Mouse (Mus musculus): ENCODE measurements around the gene Asb17.
"Not testable (repeated sequence)": the region's sequence is repeated elsewhere in the genome, so short reads cannot be mapped to it uniquely, and the experiment has no call there.

Asb17 gene

DNA sequence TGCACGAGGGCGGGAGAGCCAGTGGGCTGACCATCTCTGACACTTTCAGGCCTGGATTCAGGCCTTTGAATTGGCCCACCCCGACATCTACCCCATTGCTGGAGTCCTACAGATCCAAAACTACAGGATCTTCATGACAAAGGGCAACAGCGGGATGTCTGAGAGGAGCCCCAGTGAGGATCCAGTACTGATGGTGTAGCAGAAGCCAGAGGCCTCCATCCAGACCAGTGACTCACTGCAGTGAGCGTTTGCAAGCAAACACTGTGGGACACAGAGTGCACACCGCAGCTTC, 11.4 kb upstream of the Asb17 start:
- DNase-seq: no peak

DNA sequence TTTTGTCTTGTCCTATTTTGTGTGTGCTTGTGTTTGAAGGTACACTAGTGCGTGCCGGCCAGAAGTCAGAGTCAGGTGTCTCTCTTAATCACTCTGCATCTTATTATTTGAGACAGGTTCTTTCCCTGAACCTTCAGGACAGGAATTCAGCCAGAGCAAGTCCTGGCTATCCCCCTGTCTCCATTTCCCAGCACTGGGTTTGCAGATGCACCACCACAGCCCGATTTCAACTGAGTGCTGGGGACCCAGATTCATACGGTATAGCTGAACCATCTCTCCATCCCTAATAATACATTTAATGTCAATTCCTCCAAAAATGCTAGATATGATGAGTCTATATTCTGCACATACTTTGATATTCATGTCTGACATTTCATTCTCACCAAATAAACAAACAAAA, 9.9 kb upstream of the Asb17 start:
- DNase-seq: no peak

DNA sequence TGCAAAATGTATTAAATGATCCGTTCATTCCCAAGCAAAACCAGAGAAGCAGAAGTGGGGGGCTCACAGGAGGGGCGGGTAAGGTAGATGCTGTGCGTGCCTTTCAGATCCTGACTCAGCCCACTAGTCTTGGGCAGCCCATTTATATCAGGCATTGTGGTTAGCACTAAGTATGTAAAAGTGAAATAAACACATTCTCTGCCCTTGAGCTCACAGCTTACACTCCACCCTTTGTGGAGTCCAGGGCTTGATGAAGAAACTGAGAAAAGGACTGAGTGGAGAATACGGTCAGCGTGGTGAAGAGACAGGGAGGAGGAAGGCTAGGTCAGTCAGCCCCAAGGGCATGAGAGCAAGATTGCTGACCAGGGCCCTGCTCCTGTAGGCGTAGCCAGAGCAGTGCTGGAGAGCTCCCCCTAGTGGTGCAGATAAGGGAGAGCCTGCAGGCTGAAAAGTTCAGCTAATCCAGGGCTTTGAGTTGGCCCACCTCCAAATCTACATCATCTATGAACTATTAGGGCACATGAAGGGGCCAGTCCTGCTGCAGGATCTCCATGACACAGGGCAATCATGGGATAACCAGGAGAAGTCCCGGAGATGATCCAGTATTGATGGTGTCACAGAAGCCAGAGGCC, 8.4 kb upstream of the Asb17 start:
- DNase-seq: peak; percentile 69 to 71

DNA sequence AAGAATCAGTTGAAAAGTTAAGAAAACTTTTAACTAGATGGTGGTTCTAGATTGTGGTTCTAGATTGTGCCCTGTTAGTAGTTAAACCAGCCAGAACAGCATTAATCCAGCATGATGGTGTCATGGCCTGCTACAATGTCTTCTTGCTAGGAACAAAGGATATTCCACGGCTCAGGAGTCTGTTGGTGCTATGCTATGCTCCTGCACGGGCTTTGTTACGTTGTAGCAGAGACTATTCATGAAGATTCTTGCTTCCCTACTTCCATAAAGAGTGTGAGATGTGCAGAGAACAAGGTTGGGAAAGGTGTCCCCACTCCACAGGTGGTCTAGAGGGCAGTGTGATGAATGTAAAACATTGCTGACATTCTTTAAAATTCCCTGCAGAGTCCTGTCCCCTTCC, 7.7 kb upstream of the Asb17 start:
- no peak for DNase-seq

DNA sequence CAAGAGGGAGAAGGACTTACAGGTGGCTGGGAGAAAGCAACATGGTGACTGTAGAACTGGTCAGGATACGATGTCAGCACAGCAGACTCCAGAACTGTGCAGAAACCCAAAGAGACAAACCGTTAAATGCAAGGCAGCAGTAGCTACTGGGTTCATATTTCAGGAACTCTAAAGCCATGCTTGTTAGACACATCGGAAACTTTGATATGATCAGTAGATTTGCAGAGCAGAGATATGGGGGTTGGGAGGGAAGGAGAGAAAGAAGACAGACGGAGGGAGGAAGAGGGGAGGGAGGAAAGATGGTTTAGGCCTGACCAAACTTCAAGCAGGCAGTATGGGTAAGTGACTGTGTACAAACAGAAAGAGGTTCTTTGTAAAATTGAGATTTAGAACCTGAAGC, 6.4 kb upstream of the Asb17 start:
- DNase-seq: no peak

DNA sequence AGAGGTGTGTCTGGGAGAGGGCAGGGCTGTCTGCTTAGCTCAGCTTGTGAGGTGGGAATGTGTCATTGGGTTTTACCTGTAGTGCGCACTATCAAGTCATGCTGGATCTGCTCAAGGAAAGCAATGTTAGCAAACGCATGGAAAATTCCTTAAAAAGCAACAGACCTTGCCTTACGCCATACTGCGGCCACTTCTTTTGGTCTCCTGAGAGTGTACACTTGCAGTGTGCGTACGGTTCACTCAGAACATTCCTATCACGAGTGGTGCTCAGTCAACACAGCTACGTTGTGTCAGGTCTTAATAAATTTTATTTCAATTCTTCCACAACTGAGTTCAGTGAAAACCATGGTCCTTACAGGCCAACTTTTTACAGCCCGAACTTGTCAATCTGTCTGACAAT, 748 bp downstream of the Asb17 start:
- no peak for DNase-seq

DNA sequence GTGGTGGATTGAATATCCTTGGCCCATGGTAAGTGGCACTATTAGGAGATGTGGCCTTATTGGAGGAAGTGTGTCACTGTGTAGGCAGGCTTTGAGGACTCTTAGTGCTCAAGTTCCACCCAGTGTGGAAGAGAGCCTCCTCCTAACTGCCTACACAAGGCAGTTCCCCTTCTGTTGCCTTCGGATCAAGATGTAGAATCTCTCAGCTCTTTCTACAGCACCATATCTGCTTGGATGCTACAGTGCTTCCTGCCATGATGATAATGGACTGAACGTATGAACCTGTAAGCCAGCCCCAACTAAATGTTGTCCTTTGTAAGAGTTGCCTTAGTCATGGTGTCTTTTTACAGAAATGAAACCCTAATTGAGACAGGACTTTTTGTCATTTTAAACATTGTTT, 1.5 kb downstream of the Asb17 start:
- DNase-seq: no peak

DNA sequence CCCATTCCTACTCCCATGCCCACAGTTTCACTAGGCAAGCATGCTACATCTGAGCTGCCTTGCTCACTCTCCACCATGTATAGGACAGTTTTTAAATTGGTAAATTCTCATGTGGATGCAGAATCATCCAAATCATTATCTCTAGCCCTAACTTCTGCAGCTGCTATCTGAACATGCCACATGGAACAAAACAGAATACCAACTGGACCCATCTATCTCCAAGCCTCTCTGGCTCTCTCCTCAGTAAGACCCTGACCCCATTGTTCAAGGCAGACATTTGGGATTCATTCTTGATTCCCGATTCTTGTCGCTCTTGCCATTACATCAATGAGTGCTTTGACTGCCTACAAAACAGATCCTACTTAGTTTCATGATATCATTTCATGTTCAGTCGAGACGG, 2.1 kb downstream of the Asb17 start:
- DNase-seq: no peak

DNA sequence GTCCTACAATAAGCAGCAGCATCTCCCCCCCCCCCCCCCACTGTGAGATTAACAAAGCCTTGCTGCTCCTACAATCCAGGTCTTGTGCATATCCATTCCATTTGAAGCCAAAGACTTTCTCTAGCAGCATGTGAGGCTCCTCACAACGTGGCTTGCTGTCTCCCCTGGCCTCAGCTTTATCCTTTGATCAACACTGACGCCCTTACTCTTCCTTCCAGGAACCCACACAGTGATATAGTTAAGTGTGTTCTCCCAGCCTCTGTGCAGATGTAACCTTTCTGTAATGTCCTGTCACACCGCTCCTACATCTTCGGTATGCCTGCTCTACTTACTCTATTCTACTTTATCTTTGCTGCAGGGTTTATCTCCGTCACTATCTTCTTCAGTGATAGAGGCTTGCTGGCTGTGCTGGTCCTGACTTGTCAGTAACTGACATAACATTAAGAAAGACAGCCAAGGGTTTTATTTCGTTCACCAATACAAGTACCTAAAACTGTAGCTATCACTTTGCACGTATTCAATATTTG, 3.3 kb downstream of the Asb17 start:
- no peak for DNase-seq

DNA sequence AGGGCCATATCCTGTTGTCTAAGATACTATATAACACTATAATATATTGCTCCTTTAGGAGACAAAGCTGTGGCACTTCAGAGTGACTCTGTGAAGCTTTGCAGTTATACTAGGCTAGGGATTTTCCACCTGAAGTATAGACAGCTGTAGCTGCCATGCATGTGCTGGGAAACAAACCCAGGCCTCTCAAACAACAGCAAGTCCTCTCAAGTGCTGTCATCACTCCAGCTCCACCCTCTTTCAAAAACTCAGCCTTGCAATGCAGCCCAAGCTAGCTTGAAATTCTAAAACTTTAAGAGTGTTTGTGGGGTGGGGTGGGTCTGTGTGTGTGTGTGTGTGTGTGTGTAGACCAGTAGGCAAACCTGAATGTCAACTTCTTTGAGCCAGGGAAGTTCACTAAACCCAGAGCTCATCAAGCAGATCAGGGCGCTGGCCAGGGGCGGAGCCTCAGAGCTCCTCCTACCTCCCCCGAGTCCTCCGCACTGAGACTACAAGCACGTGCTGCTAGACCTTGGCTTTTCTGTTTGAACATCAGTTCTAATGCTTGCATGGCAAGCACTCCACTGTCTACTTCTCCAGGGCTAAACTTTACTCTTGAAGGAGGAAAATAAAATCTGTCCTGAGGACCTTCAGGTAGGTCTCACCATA, 5.5 kb downstream of the Asb17 start:
- peak; percentile 15 to 19 for DNase-seq

DNA sequence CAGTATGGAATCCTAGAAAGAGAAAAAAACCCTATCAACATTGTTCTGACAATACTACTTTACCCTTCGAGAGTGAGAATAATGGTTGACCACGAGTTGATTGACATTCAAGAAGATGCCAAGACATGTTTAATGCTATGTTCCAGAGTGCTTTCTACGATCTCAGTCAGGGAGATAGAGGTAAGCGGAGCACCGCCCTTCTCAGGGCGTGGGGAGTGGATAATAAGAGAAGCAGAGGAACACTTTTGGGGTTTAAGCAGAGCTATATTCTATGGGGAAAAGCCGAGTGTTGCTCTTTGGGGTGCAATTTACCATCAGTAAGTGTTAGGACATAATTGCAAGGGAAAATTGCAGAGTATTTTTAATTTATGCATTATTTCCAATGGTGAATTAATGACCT, 6.8 kb downstream of the Asb17 start:
- no peak for DNase-seq

DNA sequence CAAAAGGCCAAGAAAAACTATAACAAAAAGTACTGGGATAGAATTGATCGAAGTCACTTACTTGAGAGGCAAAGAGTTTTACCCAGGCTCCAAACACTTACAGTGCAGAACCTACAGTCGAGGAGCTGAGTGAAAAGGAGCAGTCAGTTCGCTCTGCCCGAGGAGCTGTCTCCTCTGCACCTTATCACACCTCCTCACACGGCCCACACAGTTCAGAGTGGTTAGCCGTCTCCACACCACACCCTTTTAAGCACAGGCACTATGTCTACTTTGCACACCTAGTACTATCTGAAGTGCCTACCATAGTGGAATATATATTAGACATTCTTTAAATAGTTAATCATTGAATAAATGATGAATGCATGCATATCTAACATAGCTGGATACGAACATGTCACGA, 8.3 kb downstream of the Asb17 start:
- no peak for DNase-seq

DNA sequence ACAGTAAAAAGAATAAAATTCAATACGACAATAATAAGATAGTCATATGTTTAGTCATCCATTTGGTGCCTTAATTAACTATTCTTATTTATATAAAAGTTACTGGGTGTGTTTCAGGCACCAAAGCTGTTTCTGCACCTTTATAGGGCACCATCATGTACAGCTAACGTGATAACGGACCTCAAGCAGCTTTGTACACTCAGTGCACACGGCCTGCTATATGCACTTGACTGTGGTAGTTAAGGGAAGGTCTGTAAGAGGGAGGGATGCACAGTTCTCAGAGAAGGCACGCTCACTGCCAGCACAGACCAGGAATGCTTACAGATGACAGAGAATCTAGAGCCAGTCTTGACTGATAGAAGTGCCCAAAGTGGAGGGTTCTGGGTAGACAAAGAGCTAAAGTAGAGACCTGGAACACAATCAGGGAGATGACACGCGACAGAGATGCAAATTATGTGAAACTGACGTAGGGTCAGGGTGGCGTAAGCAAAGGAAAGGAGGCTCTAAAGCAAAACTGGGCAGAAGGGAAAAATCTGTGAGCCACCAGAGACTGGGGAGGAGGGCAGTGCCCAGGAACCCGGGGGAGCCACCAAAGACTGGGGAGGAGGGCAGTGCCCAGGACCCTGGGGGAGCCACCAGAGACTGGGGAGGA, 14.5 kb downstream of the Asb17 start:
- no peak for DNase-seq

DNA sequence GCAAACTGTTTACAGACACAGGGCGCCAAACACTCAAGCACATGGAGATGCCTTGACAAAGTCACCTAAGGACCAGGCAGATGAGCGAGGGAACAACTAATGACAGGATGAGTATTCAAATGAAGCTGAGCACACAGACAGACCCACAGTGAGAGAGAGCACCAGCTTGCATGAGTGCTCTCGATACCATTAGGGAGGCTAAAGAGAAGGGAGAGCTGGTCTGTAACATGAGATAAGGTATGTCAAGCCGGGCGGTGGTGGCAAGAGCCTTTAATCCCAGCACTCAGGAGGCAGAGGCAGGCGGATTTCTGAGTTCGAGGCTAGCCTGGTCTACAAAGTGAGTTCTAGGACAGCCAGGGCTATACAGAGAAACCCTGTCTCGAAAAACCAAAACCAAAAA, 16.4 kb downstream of the Asb17 start:
- DNase-seq: not testable (repeated sequence)

DNA sequence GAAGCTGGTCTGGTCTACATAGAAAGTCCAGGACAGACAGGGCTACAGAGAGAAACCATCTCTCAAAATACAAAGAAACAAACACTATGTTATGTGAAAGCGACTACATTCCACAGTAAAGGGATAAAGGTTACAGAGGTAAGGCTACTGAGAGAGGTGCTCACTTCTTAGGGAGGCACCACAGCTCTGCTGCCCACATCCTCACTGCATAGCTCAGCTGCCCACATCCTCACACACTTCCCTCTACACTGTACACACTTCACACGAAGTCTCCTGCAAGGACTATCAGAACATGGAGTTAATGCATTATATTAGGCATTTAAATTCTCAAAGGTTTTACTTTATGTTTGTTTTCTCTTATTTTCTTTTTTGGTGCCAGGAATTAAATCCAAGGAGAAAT, 19.8 kb downstream of the Asb17 start:
- no peak for DNase-seq

DNA sequence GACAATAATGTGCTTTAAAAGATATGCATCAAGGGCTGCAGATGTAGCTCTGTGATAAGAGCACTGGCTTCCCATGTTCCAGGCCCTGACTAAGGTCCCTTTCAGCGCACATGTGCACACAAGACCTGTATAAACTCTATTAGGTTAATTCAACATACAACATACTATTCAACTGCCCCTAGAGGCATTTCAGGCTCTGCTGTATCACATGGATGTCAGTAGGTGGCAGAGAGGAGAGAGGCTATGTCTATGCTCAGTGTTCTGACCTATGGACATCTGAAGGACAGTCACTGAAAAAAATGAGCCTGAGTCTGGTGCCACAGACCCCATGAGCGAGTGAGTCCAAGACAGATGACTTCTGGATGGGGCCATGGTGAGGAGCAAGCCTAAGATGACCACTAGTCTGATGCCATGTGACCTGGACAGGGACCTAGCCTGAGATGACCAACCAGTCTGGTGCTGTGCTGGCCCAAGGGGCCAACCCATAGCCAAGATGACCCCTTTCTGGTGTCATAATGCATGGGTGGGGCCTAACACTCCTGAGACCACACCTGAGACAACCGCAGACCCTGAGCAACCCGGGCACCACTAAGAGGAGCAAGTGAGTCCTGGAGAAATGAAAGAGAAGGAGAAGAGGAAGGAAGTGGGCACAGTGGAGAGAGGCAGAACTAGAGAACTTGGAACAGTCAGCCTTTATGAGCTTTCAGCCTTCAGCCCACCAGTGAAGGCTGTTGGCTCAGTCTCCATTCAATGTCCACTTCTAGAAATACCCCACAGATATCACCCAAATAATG, 20.8 kb downstream of the Asb17 start:
- DNase-seq: no peak

DNA sequence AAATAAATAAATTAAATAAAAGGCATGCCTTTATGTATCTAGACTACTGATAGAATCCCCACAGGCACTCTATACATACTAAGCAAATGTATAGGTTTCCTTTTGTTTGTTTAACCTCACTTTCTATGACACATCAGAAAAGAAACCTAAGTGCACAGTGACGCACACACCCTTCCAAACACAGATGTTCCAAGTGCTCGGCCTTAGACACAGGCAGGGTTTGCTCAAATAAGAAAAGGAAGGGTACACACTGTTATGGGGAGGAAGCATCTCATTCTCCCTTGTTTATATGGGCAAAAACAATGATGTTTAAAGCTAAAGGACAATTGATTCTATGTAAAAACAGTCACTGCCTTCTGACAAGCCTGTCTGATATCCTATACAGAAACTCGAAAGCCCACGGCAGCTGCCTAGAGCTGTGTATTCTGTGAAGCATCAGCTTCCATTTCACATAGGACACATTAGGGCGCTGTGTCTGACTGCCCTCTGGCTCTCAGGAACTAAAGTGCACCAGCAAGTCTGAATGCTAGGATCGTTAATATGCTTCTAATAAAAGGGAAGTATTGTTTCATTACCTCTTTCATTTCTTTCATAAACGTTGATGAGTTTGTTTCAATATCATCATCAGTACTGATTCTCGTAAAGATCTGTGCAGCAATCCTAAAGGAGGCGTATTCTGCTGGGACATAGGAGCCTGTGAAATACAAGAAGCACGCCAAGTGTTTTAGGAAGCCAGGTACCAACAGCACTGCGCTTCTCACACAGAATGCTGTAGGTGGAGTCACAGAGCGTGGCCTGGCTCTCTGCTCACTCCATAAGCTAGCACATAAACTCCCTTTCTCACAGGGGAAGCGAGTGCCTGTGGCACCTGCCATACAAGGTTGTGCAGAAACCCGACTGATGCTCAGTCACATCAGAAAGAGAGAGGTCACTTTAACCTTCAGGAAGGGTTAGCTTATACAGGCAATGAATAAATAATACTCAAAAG, 23.4 kb downstream of the Asb17 start:
- DNase-seq: no peak

DNA sequence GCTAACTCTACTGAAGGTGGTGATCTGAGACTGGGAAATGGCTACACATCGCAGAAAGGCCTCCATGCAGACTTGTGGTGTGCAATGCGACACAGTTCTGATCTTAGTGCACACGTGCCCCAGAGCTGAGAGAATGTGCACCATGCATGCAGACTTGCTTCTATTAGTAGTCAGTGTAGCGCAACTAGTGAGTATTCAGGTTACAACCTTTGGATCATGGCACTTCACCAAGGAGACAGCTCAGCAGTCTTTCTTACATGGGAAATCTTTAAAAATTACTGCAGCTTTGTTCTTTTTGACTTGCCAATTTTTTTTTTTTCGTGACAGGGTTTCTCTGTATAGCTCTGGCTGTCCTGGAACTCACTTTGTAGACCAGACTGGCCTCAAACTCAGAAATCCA, 27.4 kb downstream of the Asb17 start:
- no peak for DNase-seq

DNA sequence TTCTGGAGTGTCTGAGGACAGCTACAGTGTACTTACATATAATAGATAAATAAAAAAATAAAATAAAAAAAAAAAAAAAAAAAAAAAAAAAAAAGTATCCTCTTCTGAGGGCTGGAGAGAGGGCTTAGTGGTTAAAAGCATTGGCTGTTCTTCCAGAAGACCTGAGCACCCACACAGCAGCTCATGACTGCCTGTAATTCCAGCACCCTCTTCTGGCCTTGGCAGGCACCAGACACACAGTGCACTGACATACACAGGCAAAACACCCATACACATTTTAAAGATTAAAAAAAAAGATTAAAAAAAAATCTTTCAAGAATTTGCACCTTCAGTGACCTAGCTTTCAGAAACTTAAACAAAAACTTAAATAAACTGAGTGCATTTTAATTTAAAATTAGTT, 42.3 kb downstream of the Asb17 start:
- no peak for DNase-seq

DNA sequence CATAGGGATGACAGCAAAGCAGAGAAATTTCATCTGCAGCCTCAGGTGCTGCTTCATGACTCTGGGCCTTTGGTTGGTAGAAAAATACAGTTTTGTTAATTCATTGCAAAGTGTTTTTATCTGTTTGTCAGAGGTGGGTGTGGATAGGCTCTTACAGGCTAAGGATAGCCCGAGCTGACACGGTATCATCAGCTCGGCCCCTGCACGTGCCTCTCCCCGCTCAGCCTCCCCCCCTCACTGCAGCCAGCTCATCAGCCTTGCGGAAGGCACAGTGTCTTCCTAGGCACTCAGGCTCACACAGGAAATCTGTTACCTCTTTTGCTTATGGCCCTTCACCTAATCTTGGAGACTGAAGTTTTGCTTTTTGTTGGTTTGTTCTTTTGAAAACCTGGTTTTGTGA, 44.1 kb downstream of the Asb17 start:
- no peak for DNase-seq

DNA sequence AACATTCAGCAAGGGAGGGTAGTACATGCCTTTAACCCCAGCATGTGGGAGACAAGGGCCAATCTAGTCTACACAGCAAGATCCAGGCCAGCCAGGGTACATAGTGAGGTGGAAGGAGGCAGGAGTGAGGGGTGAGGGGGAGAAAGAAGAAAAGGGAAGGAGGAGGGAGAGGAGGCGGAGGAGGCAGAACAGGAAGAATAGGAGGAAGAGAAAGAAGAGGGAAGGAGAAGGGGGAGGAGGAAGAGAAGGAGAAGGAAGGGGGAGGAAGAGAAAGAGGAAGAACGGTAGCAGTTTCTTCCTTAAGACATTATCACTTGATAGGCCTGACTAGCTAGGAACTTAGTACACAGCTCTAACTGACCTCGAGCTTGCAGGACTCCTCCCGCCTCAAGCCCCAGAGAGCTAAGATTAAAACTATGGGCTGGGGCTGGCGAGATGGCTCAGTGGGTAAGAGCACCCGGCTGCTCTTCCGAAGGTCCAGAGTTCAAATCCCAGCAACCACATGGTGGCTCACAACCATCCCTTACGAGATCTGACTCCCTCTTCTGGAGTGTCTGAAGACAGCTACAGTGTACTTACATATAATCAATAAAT, 45.3 kb downstream of the Asb17 start:
- DNase-seq: no peak

DNA sequence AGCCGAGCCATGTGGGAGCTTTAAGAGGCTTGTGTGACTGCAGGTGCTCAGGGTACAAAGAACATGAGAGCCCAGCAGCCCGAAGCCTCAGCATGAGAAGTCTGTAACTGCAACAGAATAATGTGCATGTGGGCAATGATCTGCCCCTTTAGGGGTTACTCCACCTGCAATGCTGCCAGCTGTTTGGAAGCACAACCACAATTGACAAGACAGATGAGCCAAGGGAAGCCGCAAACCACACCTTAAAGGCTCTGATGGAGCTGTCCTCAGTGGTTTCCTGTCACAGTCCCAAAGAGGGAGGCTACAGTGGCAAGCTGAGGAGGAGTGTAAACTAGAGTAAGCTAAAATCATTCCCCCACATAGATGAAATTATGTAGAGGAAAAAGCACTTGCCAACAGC, 51.4 kb downstream of the Asb17 start:
- DNase-seq: no peak

All from B cell, adult 2 months (primary cell).